ENCODE assay signal across 1 mouse cellular context in genomic region chr1:120016240-120016639, GRCm38 (mm10).
TF ChIP-seq lines count a peak whose summit lies in the region.

No protein-coding gene starts in this region.

TF ChIP-seq in MEL, 35 proteins besides CTCF, POLR2A, EP300 and RAD21 (continued from another document):
- no peak for TF ChIP-seq MXI1 (IDR thresholded peaks at IDR 0.05; ENCODE audit: low read depth, low read length)
